Mouse (Mus musculus) heart, postnatal 4 days (tissue): ENCODE results near the gene Hes3. TPM values are rescaled to one million over a fixed set of nuclear protein-coding genes. Genes with fewer than 3 reads are reported as not detected.

Experiments used
- DNase-seq: peaks from one replicate; pipeline ENCODE4 v3.0.0; 2021
- total RNA-seq, 2 experiments: library from RNA; stranded (reverse); gene quantifications; 2 replicates each; pipeline ENCODE4 v1.2.3; 2021

Hes3 gene
- total RNA-seq, 2 experiments from 2014 or later = not detected

- no peak for DNase-seq
Observed at GRCm38 (mm10) chr4:152253183-152253759, 38.2 kb downstream of the Hes3 start.

- no peak for DNase-seq
Observed at GRCm38 (mm10) chr4:152250615-152251014, 40.8 kb downstream of the Hes3 start.

GRCm38 (mm10) chr4:152247195-152247594, 44.3 kb downstream of the Hes3 start:
- no peak for DNase-seq

GRCm38 (mm10) chr4:152246011-152246410, 45.5 kb downstream of the Hes3 start:
- no peak for DNase-seq

- no peak for DNase-seq
Observed at GRCm38 (mm10) chr4:152244545-152245522, 46.6 kb downstream of the Hes3 start.

GRCm38 (mm10) chr4:152243969-152244368, 47.5 kb downstream of the Hes3 start:
- no peak for DNase-seq

GRCm38 (mm10) chr4:152243241-152243891, 48.1 kb downstream of the Hes3 start:
- no peak for DNase-seq

GRCm38 (mm10) chr4:152239974-152240373, 51.5 kb downstream of the Hes3 start:
- DNase-seq = no peak

Other genes starting within 250 kb of the Hes3 start
- gene Plekhg5, start 219.2 kb downstream of the Hes3 start, total RNA-seq = 10 to 100 TPM; 35.0 to 35.3 TPM
- 1 to 10 TPM in 1 of 2 experiments, under 1 TPM in 1; 0.88 to 2.2 TPM for gene Tnfrsf25, start 175.7 kb downstream of the Hes3 start, total RNA-seq
- gene Espn, start 139.3 kb downstream of the Hes3 start, total RNA-seq = 1 to 10 TPM; 1.5 to 1.8 TPM
- gene Hes2, start 132.8 kb downstream of the Hes3 start, total RNA-seq = not detected
- gene Acot7, start 113.5 kb downstream of the Hes3 start, total RNA-seq = 10 to 100 TPM; 54.3 to 58.4 TPM
- gene Gpr153, start 17.4 kb downstream of the Hes3 start, total RNA-seq = 10 to 100 TPM; 30.1 to 30.6 TPM
- 10 to 100 TPM; 32.1 to 33.3 TPM for gene Icmt, start 5.6 kb upstream of the Hes3 start, total RNA-seq
- gene Rnf207, start 27.3 kb upstream of the Hes3 start, total RNA-seq = 100 to 1,000 TPM; 105 to 116 TPM
- 100 to 1,000 TPM; 312 to 319 TPM for gene Rpl22, start 34.1 kb upstream of the Hes3 start, total RNA-seq
- under 1 TPM; 0.17 to 0.18 TPM for gene Chd5, start 47.0 kb upstream of the Hes3 start, total RNA-seq
- 1 to 10 TPM; 1.5 to 2.6 TPM for gene Nphp4, start 185.0 kb upstream of the Hes3 start, total RNA-seq
- 1 to 10 TPM; 2.3 to 2.4 TPM for gene Kcnab2, start 186.2 kb upstream of the Hes3 start, total RNA-seq